Mouse (Mus musculus) ES-E14 (cell line): ENCODE results near the gene Psen1. TPM values are rescaled to one million over a fixed set of nuclear protein-coding genes. Genes with fewer than 3 reads are reported as not detected.

Source experiments
- DNase-seq: peaks from one replicate; pipeline ENCODE4 v3.0.0-alpha.2; 2013; ENCODE audit warnings: low read depth, low spot score
- H3K27ac ChIP-seq: 2 replicates; pipeline ENCODE4 v1.5.1; 2012; ENCODE audit warnings: low read depth, mild to moderate bottlenecking, low read length, moderate library complexity, mixed read lengths; ENCODE audit not compliant: poor library complexity, insufficient read depth, severe bottlenecking
- H3K36me3 ChIP-seq: 2 replicates; pipeline ENCODE4 v1.6.1; 2012; ENCODE audit warnings: mild to moderate bottlenecking, low read length, moderate library complexity, mixed read lengths; ENCODE audit not compliant: control insufficient read depth, poor library complexity, insufficient read depth, severe bottlenecking
- H3K4me1 ChIP-seq, 2 experiments: fragments of 150-350 bp in 1 of 2; sonication (generic) in 1 of 2; 2 replicates each; pipeline ENCODE4 v1.6.1; 2012; ENCODE audit warnings: low read length in 2 of 2, mild to moderate bottlenecking in 1 of 2, mixed read lengths in 1 of 2; ENCODE audit not compliant: control insufficient read depth in 2 of 2, insufficient read depth in 2 of 2, poor library complexity in 1 of 2
- H3K4me3 ChIP-seq, 2 experiments: fragments of 150-350 bp in 1 of 2; sonication (generic) in 1 of 2; 2 replicates each; pipeline ENCODE4 v1.5.1; 2012; ENCODE audit warnings: low read length in 2 of 2, low read depth in 1 of 2, mild to moderate bottlenecking in 1 of 2, mixed read lengths in 1 of 2; ENCODE audit not compliant: insufficient read depth in 1 of 2, poor library complexity in 1 of 2, severe bottlenecking in 1 of 2
- H3K9ac ChIP-seq: 2 replicates; pipeline ENCODE4 v1.6.1; 2012; ENCODE audit warnings: low read depth, mild to moderate bottlenecking, low read length, mixed read lengths; ENCODE audit not compliant: poor library complexity, insufficient read depth, severe bottlenecking
- H3K9me3 ChIP-seq: fragments of 150-350 bp; sonication (generic); 2 replicates; pipeline ENCODE4 v1.6.1; 2012; ENCODE audit warnings: low read depth, mild to moderate bottlenecking, low read length; ENCODE audit not compliant: control insufficient read depth, insufficient read depth
- CHD2 ChIP-seq: IDR thresholded peaks from 2 replicates; pipeline ENCODE4 v1.6.1; 2014; ENCODE audit warnings: mild to moderate bottlenecking, low read depth, low read length, inconsistent platforms
- HCFC1 ChIP-seq: IDR thresholded peaks from 2 replicates; pipeline ENCODE4 v1.6.1; 2012; ENCODE audit warnings: low read length, inconsistent platforms, borderline replicate concordance; ENCODE audit not compliant: insufficient read depth
- MAFK ChIP-seq: IDR thresholded peaks from 2 replicates; pipeline ENCODE4 v1.6.1; 2014; ENCODE audit warnings: mild to moderate bottlenecking, low read depth, low read length, inconsistent platforms; ENCODE audit not compliant: insufficient read depth
- ZC3H11A ChIP-seq: IDR thresholded peaks from 2 replicates; pipeline ENCODE4 v1.6.1; 2012; ENCODE audit warnings: low read depth, mild to moderate bottlenecking, inconsistent platforms, low read length, borderline replicate concordance
- ZNF384 ChIP-seq: IDR thresholded peaks from 2 replicates; pipeline ENCODE4 v1.6.1; 2012; ENCODE audit warnings: low read depth, low read length, inconsistent platforms
- in situ Hi-C, 2 experiments: fragments of 600-800 bp; cut with MboI; formaldehyde crosslinking; loops; one replicate each; pipeline ENCODE4 v1.15.1; 2025; ENCODE audit warnings: low sequenced_read_pairs in 2 of 2, inconsistent platforms in 1 of 2; ENCODE audit not compliant: unreplicated experiment in 2 of 2
- total RNA-seq: library from RNA; depleted of rRNA; stranded (reverse); fragments of 300-350 nt; gene quantifications from 2 replicates; pipeline ENCODE4 v1.2.3, GENCODE M21; 2012; rRNA removed

Gene Psen1
- 74.2 and 101 TPM in 2 replicates for total RNA-seq

DNA sequence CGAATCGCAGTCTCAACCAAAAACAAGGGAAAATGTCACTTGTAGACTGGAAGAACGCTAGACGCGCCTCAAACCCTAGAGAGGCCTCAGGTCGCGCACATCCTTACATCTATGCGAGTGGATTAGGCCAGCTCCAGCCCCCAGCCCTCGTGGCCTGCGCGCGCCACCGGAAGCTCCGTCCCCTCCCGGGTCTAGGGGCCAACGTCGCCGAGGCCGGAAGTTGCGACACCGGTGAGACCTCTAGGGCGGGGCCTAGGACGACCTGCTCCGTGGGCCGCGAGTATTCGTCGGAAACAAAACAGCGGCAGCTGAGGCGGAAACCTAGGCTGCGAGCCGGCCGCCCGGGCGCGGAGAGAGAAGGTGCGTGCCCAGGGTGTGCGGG, at the start of gene Psen1:
Gene Psen1 (plus strand): TSS at position 219 of the 382 bp plus-strand sequence.
- Histone ChIP-seq H3K36me3 (peaks cover 4% of the 10 kb centered on the region), H3K4me3 (peak within 1 kb of the TSS; percentile 88 to 90), H3K4me1 (peaks cover 0 to 4% of the 10 kb centered on the region in 2 experiments; a peak in 1 of 4 replicates), H3K9me3 (no peaks in the 10 kb centered on the region), H3K27ac (peak within 1 kb of the TSS; percentile 63), H3K9ac (peak within 1 kb of the TSS; percentile 88)
- TF ChIP-seq MAFK = no peak
- 0 out of 2 replicates have a peak, but pooled peaks have one; percentile 17 for TF ChIP-seq CHD2
- TF ChIP-seq HCFC1 = peak; percentile 68; the same call in 1 of the 2 replicates
- in situ Hi-C loops = no loop called here
- peak; percentile 86 for DNase-seq

DNA sequence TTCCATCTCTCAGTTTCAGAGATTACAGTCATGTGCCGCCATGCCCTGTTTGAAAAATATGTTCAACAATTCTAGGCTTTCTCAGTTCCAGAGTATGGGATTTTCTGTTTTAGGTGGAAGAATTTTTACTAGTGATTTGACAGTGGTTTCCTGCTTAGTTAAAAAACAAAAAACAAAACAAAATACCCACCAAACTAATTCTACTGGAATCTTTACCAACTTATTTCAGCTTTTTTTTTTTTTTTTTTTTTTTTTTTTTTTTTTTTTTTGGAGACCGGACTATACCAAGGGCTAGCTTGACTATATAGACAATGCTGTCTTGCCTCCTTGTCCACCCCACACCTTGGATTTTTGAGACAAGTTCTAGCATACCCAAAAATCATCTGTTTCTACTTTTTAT, 46.7 kb upstream of the Psen1 start:
- peaks cover 28% of the 10 kb centered on the region for H3K36me3 ChIP-seq
- peaks cover 0 to 2% of the 10 kb centered on the region in 2 experiments; a peak in 1 of 4 replicates for H3K4me1 ChIP-seq
- in situ Hi-C loops = no loop called here
- TF ChIP-seq ZNF384 = peak; percentile 90
- TF ChIP-seq ZC3H11A = no peak
- H3K27ac ChIP-seq = no peak overlapping the region
- H3K9ac ChIP-seq = no peak overlapping the region; the same call in 1 of the 2 replicates
- H3K9me3 ChIP-seq = no peaks in the 10 kb centered on the region
- H3K4me3 ChIP-seq = no peak overlapping the region
- DNase-seq = no peak

DNA sequence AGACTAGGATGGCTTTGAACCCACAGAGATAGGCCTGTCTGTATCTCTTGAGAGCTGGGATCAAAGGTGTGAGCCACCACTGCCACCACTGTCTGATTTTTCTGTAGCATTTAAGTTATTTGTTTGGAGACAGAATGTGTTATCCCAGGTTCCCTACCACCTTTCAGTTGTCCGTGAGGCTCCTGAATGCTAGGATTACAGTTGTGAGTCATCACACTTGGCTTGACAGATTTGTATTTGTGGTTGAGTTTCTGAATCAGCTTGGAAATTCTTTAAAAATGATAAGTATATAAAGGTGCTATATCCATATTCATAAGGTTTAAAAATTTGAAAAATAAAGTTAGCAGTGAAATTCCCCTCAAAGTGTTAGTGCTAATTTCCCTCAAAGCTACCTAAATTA, 44.8 kb upstream of the Psen1 start:
- in situ Hi-C loops = no loop called here
- H3K27ac ChIP-seq = no peak overlapping the region
- H3K4me3 ChIP-seq = no peak overlapping the region
- H3K4me1 ChIP-seq = peaks cover 0 to 2% of the 10 kb centered on the region in 2 experiments; a peak in 1 of 4 replicates
- no peak overlapping the region for H3K9ac ChIP-seq
- H3K9me3 ChIP-seq = no peaks in the 10 kb centered on the region
- H3K36me3 ChIP-seq = peaks cover 27% of the 10 kb centered on the region
- no peak for DNase-seq
- no peak for TF ChIP-seq MAFK
- TF ChIP-seq ZC3H11A = no peak
- no peak for TF ChIP-seq HCFC1
- TF ChIP-seq CHD2 = no peak
- TF ChIP-seq ZNF384 = no peak

DNA sequence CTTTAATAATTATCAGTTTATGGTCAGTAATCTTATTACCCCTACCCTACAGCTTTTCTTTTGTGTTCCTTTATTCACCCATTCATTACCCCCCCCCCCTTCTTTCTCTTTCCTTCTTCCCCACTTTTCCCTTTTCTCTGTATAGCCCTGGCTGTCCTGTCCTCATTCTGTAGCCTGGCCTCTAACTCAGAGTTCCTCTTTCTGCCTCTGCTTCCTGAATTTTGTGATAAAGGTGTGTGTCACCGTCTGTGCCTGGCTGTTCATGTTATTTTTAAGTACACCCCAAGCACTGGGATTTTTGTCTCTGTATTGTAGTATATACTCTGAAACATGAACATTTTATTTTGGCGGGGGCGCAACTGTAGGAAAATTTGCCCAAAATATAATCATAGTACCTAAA, 37.6 kb upstream of the Psen1 start:
- no peak overlapping the region for H3K27ac ChIP-seq
- no peaks in the 10 kb centered on the region for H3K9me3 ChIP-seq
- no peaks in the 10 kb centered on the region for H3K4me1 ChIP-seq
- no peak for DNase-seq
- no peak overlapping the region for H3K4me3 ChIP-seq
- H3K9ac ChIP-seq = no peak overlapping the region
- TF ChIP-seq ZC3H11A (no peak), HCFC1 (no peak), CHD2 (no peak), ZNF384 (no peak)
- in situ Hi-C loops = no loop called here
- peaks cover 18% of the 10 kb centered on the region for H3K36me3 ChIP-seq

DNA sequence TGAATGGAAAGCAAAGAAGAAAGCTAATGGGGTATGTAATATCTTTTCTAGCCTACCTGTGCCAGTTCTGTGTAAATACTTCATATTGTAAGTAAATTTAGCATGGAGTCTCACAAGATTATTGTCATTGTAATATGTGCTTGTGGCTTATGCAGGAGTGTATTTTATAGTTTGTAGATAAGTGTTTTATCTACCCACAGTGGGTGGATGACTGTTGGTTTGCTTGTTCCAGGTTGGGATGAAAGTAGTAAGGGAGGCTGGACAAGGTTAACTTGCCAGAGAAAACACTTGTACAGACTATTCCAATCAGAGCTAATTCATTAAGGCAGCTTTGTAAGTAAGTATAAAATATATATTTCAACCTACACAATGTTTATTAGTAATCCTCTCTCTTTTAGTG, 36.5 kb upstream of the Psen1 start:
- peaks cover 18% of the 10 kb centered on the region for H3K36me3 ChIP-seq
- H3K27ac ChIP-seq = no peak overlapping the region
- peaks cover 0 to 2% of the 10 kb centered on the region in 2 experiments; a peak in 1 of 4 replicates for H3K4me1 ChIP-seq
- in situ Hi-C loops = no loop called here
- H3K4me3 ChIP-seq = no peak overlapping the region
- no peak for DNase-seq
- H3K9me3 ChIP-seq = no peaks in the 10 kb centered on the region
- no peak overlapping the region for H3K9ac ChIP-seq
- TF ChIP-seq ZNF384 (no peak), CHD2 (no peak), ZC3H11A (no peak)
